Mouse (Mus musculus): ENCODE measurements around the gene Slc22a18. TPM values are rescaled to one million over a fixed set of nuclear protein-coding genes. Genes with fewer than 3 reads are reported as not detected.

Gene Slc22a18
- polyA plus RNA-seq, 1 experiment from 2014 or later: 5.2 TPM

DNA sequence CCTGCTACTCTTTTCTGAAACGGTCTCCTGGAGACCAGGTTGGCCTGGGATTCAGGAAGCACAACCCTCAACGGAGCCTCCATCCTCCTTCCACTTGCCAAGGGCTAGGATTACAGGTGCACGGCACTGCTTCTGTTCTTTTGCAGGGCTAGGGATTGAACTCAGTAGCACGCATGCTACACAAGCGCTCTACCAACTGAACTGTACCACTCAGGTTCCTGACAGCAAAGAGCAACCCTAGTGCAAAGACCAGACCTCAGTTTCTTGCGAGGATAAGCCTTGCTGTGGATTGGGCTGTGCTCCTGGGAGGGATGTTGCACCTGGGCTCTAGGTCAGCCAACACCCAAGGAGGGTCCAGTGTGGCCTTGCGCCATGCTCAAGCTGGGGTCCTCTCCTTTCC lies 32.7 kb downstream of the Slc22a18 start:
- Histone ChIP-seq H3K4me3 (ENCODE audit: low read depth, low read length) (no peak overlapping the region), H3K9ac (ENCODE audit: low read depth, low read length) (no peak overlapping the region), H3K27ac (ENCODE audit: low read depth, low read length) (no peak overlapping the region), H3K4me2 (no peak overlapping the region), H3K9me3 (ENCODE audit: control insufficient read depth, low read length) (no peaks in the 10 kb centered on the region), H3K4me1 (replicated peaks; ENCODE audit: control insufficient read depth, insufficient read depth, low read length) (0 out of 2 replicates have a peak, but pooled peaks cover 7% of the 10 kb centered on the region), H3K27me3 (replicated peaks; ENCODE audit: control insufficient read depth, insufficient read depth, low read length) (peaks cover 41% of the 10 kb centered on the region), H3K36me3 (ENCODE audit: control insufficient read depth, insufficient read depth, low read length) (no peaks in the 10 kb centered on the region; the same call in 1 of the 2 replicates)
- ATAC-seq (replicated peaks; ENCODE audit: low FRiP score): no peak
- WGBS: 59% methylated on average over 7 of the region's 7 CpGs
- no peak for DNase-seq (ENCODE audit: low spot score)

DNA sequence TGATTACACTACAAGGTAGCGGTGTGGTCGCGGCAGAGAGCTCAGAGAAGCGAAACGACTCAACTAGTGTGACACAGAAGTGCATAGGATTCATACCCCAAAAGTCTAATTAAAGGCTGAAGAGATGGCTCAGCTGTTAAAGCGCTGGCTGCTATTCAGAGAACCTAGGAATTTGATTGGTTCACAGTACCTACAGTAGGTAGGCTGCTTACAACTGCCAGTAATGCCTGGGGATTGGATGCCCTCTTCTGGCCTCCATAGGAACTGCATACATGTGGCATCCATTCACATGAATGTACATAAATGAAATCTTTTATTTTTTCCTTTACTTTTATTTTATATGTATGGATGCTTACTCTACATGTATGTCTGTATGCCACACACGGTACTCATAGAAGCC lies 33.1 kb downstream of the Slc22a18 start:
- no peak overlapping the region for H3K4me3 ChIP-seq (ENCODE audit: low read depth, low read length)
- no peaks in the 10 kb centered on the region; the same call in 1 of the 2 replicates for H3K36me3 ChIP-seq (ENCODE audit: control insufficient read depth, insufficient read depth, low read length)
- DNase-seq (ENCODE audit: low spot score) (no peak), ATAC-seq (replicated peaks; ENCODE audit: low FRiP score) (no peak)
- no peak overlapping the region for H3K27ac ChIP-seq (ENCODE audit: low read depth, low read length)
- peaks cover 37% of the 10 kb centered on the region for H3K27me3 ChIP-seq (replicated peaks; ENCODE audit: control insufficient read depth, insufficient read depth, low read length)
- 0 out of 2 replicates have a peak, but pooled peaks cover 4% of the 10 kb centered on the region for H3K4me1 ChIP-seq (replicated peaks; ENCODE audit: control insufficient read depth, insufficient read depth, low read length)
- H3K9ac ChIP-seq (ENCODE audit: low read depth, low read length): no peak overlapping the region
- no peaks in the 10 kb centered on the region for H3K9me3 ChIP-seq (ENCODE audit: control insufficient read depth, low read length)
- WGBS: 33% methylated on average over 7 of the region's 7 CpGs
- no peak overlapping the region for H3K4me2 ChIP-seq

DNA sequence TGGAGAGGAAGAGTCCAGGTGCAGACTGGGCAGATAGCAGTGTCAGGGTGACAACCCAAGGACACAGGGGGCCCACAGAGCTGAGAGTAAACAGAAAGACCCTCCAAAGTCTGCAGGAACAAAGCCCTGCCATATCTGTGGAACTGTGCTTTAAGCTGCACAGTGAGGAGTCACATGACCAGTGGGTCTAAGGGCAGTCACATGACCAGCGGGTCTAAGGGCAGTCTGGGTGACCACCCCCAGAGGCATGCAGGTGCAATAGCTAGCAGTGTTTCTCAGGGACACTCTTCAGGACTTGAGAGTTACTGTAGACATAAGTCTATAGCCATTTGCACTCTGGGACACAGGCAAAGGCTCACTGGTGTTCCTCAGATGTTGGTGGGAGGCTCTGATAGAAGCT lies 36.0 kb downstream of the Slc22a18 start:
- Histone ChIP-seq H3K27ac (ENCODE audit: low read depth, low read length) (no peak overlapping the region), H3K4me1 (replicated peaks; ENCODE audit: control insufficient read depth, insufficient read depth, low read length) (no peaks in the 10 kb centered on the region), H3K4me2 (no peak overlapping the region), H3K36me3 (ENCODE audit: control insufficient read depth, insufficient read depth, low read length) (peaks cover 13% of the 10 kb centered on the region), H3K27me3 (replicated peaks; ENCODE audit: control insufficient read depth, insufficient read depth, low read length) (peaks cover 9% of the 10 kb centered on the region), H3K9me3 (ENCODE audit: control insufficient read depth, low read length) (no peaks in the 10 kb centered on the region), H3K4me3 (ENCODE audit: low read depth, low read length) (no peak overlapping the region), H3K9ac (ENCODE audit: low read depth, low read length) (no peak overlapping the region)
- 72% methylated on average over 1 of the region's 1 CpGs for WGBS
- no peak for DNase-seq (ENCODE audit: low spot score)
- ATAC-seq (replicated peaks; ENCODE audit: low FRiP score): no peak

DNA sequence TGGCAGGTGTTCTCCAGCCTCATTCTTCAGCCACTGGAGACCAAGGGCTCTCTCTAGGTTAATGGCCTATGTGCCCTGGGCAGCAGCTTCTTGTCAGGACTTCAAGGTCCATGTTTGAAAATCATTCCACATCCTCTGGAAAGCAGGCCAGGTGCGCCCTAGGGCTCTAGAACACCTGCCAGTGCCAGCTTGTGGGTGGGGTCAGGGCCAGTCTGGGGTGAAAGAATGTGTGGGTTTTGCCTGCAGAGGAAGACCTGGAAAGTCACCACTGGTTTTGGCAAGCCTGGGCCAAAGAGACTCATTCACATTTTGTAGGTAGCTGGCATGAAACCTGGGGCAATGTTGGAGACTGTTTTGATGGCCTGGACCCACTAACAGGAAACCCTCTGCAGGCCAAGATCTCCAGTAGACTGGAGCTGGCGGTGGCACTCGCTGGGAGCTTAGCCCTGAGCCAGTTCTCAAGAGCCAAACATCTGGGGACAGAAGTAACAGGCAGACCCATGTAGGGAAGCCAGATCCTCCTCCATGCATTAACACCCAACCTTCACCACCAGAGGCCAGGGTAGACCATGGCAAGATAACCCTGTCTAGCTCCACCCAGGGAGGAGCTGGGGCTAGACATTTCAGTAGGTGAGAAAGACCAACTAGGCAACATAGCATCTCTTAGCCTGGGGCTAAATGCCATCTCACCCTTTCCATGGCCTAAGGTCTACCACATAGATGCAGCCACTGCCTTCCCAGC lies 37.2 kb downstream of the Slc22a18 start:
- WGBS: 82% methylated on average over 3 of the region's 3 CpGs
- no peak overlapping the region for H3K4me2 ChIP-seq
- H3K9me3 ChIP-seq (ENCODE audit: control insufficient read depth, low read length): no peaks in the 10 kb centered on the region
- peaks cover 24% of the 10 kb centered on the region for H3K36me3 ChIP-seq (ENCODE audit: control insufficient read depth, insufficient read depth, low read length)
- peaks cover 3% of the 10 kb centered on the region; the same call in 1 of the 2 replicates for H3K27me3 ChIP-seq (replicated peaks; ENCODE audit: control insufficient read depth, insufficient read depth, low read length)
- H3K9ac ChIP-seq (ENCODE audit: low read depth, low read length): no peak overlapping the region
- H3K4me1 ChIP-seq (replicated peaks; ENCODE audit: control insufficient read depth, insufficient read depth, low read length): no peaks in the 10 kb centered on the region
- no peak overlapping the region for H3K4me3 ChIP-seq (ENCODE audit: low read depth, low read length)
- ATAC-seq (replicated peaks; ENCODE audit: low FRiP score): no peak; the same call in 1 of the 2 replicates
- no peak overlapping the region for H3K27ac ChIP-seq (ENCODE audit: low read depth, low read length)
- no peak for DNase-seq (ENCODE audit: low spot score)

DNA sequence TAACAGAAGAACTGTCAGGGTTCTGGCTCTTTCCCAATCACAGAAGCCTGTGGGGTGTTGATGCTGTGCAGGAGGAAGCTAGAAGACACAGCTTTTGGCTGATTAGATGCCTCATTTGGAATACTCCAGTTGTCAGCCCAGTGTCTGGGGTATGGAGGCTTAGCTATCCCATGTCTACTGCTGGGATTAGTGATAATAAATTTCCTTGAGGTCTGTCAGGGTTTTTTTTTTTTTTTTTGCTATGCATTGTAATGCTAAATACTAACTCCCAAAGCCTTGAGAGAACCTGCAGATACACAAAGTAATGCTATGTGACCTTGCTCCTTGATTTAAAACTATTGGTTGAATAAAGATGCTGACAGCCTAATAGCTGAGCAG lies 37.8 kb downstream of the Slc22a18 start:
- peaks cover 24% of the 10 kb centered on the region for H3K36me3 ChIP-seq (ENCODE audit: control insufficient read depth, insufficient read depth, low read length)
- H3K27me3 ChIP-seq (replicated peaks; ENCODE audit: control insufficient read depth, insufficient read depth, low read length): peaks cover under 1% of the 10 kb centered on the region; the same call in 1 of the 2 replicates
- no peak overlapping the region for H3K27ac ChIP-seq (ENCODE audit: low read depth, low read length)
- H3K4me1 ChIP-seq (replicated peaks; ENCODE audit: control insufficient read depth, insufficient read depth, low read length): no peaks in the 10 kb centered on the region
- no peak for DNase-seq (ENCODE audit: low spot score)
- no peak for ATAC-seq (replicated peaks; ENCODE audit: low FRiP score)
- no peak overlapping the region for H3K9ac ChIP-seq (ENCODE audit: low read depth, low read length)
- H3K9me3 ChIP-seq (ENCODE audit: control insufficient read depth, low read length): no peaks in the 10 kb centered on the region
- H3K4me2 ChIP-seq: no peak overlapping the region
- H3K4me3 ChIP-seq (ENCODE audit: low read depth, low read length): no peak overlapping the region

DNA sequence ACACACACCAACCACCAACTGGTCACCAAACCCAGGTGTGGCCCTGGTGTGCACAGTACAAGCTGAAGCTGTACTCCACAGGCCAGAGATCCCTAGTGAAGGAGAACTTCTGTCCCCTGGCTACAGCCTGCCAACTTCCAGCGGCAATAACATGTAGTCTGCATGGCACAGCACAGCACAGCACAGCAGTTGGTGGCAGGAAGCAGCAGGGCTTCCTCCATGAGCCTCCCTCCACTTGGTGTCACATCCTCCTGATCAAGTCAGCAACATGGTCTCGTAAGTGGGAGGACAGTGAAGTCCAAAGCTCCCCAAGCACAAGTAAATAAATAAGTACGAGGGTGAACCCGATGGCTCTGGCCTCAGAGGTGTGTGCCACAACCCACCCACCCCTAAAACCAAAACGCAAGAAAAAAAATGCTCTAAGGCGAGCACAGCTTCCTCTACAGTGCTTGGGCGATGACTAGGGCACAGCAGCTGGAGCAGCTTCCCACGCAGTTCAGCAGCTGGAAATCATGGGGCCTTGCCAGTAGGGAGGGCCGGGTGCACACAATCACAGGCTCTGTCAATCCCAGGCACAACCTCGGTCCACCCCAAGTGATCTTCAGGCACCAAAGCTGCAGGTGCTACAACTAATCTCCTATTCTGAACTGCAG lies 40.4 kb downstream of the Slc22a18 start:
- no peaks in the 10 kb centered on the region for H3K27me3 ChIP-seq (replicated peaks; ENCODE audit: control insufficient read depth, insufficient read depth, low read length)
- H3K36me3 ChIP-seq (ENCODE audit: control insufficient read depth, insufficient read depth, low read length): peaks cover 46% of the 10 kb centered on the region
- no peak overlapping the region for H3K4me3 ChIP-seq (ENCODE audit: low read depth, low read length)
- H3K9me3 ChIP-seq (ENCODE audit: control insufficient read depth, low read length): no peaks in the 10 kb centered on the region
- H3K27ac ChIP-seq (ENCODE audit: low read depth, low read length): no peak overlapping the region
- no peak for ATAC-seq (replicated peaks; ENCODE audit: low FRiP score)
- no peaks in the 10 kb centered on the region for H3K4me1 ChIP-seq (replicated peaks; ENCODE audit: control insufficient read depth, insufficient read depth, low read length)
- DNase-seq (ENCODE audit: low spot score): no peak
- 88% methylated on average over 10 of the region's 10 CpGs for WGBS
- H3K4me2 ChIP-seq: no peak overlapping the region
- H3K9ac ChIP-seq (ENCODE audit: low read depth, low read length): no peak overlapping the region

DNA sequence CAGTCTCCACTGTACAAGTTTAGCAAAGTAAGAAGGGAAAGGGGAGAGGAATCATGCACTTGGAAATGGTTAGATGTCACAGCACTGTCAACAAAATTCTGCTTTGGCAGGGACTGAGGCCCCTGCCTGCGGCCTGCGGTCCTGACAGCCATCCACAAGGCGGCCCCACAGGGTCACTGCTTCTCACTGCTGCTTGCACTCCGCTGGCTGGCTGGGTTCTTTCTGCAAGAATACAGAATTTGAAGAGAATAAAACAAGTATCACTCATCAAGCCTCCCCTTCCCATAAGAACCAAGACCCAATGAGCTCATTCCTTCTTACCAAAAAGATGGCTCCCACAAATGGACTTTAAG lies 40.9 kb downstream of the Slc22a18 start:
- DNase-seq (ENCODE audit: low spot score) (no peak), ATAC-seq (replicated peaks; ENCODE audit: low FRiP score) (no peak)
- no peak overlapping the region for H3K9ac ChIP-seq (ENCODE audit: low read depth, low read length)
- no peaks in the 10 kb centered on the region for H3K27me3 ChIP-seq (replicated peaks; ENCODE audit: control insufficient read depth, insufficient read depth, low read length)
- H3K27ac ChIP-seq (ENCODE audit: low read depth, low read length): no peak overlapping the region
- no peaks in the 10 kb centered on the region for H3K4me1 ChIP-seq (replicated peaks; ENCODE audit: control insufficient read depth, insufficient read depth, low read length)
- WGBS: 89% methylated on average over 4 of the region's 4 CpGs
- no peak overlapping the region for H3K4me3 ChIP-seq (ENCODE audit: low read depth, low read length)
- no peak overlapping the region for H3K4me2 ChIP-seq
- H3K36me3 ChIP-seq (ENCODE audit: control insufficient read depth, insufficient read depth, low read length): peaks cover 50% of the 10 kb centered on the region
- H3K9me3 ChIP-seq (ENCODE audit: control insufficient read depth, low read length): no peaks in the 10 kb centered on the region

DNA sequence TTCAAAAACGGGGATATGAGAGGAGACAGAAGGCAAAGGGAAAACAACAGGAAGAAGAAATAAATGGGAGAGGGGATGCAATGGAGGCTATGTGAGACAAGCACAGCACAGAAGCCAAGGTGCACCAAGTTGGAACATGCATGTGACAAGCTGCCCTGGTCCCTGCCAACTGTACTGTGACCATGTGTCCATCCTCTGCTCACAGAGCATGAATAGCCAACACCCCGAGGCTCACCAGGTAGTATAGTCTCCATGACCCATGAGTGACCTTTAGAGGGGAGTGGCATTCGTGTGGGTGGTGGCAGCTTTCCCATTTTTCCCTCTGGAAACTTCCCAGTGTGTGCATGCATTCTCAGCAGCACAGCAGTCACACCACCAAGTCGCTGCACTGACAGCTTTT lies 45.8 kb downstream of the Slc22a18 start:
- Histone ChIP-seq H3K27ac (ENCODE audit: low read depth, low read length) (no peak overlapping the region), H3K36me3 (ENCODE audit: control insufficient read depth, insufficient read depth, low read length) (peaks cover 69% of the 10 kb centered on the region), H3K9me3 (ENCODE audit: control insufficient read depth, low read length) (no peaks in the 10 kb centered on the region), H3K27me3 (replicated peaks; ENCODE audit: control insufficient read depth, insufficient read depth, low read length) (no peaks in the 10 kb centered on the region), H3K4me1 (replicated peaks; ENCODE audit: control insufficient read depth, insufficient read depth, low read length) (no peaks in the 10 kb centered on the region), H3K4me3 (ENCODE audit: low read depth, low read length) (no peak overlapping the region), H3K9ac (ENCODE audit: low read depth, low read length) (no peak overlapping the region), H3K4me2 (no peak overlapping the region)
- WGBS: 83% methylated on average over 4 of the region's 4 CpGs
- DNase-seq (ENCODE audit: low spot score) (no peak), ATAC-seq (replicated peaks; ENCODE audit: low FRiP score) (no peak)

DNA sequence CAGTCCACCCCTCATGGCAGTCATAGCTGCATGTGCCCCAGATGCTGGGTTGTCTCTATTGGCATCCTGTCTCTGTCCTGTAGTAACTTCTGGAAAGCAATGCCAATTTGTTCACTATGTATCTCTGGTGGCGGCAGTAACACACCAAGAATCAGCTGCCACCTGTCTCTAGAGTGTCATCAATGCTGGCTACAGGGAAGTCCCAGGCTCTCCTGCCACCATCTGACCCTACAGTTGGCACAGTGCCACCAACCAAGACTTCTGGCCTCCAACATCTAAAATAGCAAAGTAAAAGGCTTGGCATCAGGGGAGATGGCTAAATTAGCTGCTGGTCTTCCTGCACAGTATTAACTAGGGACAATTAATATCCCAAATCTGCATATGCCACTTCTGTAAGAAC lies 58.9 kb downstream of the Slc22a18 start:
- ATAC-seq (replicated peaks; ENCODE audit: low FRiP score) (no peak), DNase-seq (ENCODE audit: low spot score) (no peak)
- no peaks in the 10 kb centered on the region for H3K9me3 ChIP-seq (ENCODE audit: control insufficient read depth, low read length)
- H3K4me1 ChIP-seq (replicated peaks; ENCODE audit: control insufficient read depth, insufficient read depth, low read length): peaks cover 9% of the 10 kb centered on the region
- H3K4me3 ChIP-seq (ENCODE audit: low read depth, low read length): no peak overlapping the region
- no peak overlapping the region for H3K4me2 ChIP-seq
- WGBS: 97% methylated on average over 1 of the region's 1 CpGs
- peaks cover 65% of the 10 kb centered on the region for H3K36me3 ChIP-seq (ENCODE audit: control insufficient read depth, insufficient read depth, low read length)
- H3K27ac ChIP-seq (ENCODE audit: low read depth, low read length): no peak overlapping the region; the same call in 1 of the 2 replicates
- H3K9ac ChIP-seq (ENCODE audit: low read depth, low read length): no peak overlapping the region
- no peaks in the 10 kb centered on the region for H3K27me3 ChIP-seq (replicated peaks; ENCODE audit: control insufficient read depth, insufficient read depth, low read length)

Measured in liver, embryonic 11.5 days (tissue).